Mouse (Mus musculus): ENCODE data around the gene Nxn.

DNA sequence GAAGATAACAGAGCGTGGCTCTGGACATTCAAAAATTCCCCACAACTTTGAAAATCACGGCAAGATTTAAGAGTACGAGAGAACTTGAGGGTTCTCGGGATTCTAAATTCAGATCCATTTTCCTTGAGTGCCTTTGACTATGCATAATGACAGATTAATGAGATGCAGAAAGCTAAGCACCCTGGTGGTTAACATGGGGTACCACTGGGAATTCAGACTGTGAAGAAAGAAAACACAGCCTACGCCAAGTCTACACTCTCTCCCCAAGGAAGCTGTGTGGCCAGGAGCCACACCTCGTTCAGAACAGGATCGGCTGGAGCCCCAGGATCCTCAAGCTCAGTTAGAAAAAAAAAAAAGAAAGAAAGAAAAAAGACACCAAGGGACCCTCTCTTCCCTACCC lies 6.4 kb downstream of the Nxn start:
- TF ChIP-seq CTCF (IDR thresholded peaks at IDR 0.05) = no peak
- no peak for TF ChIP-seq EP300 (IDR thresholded peaks at IDR 0.05; ENCODE audit: insufficient read depth, low read depth, low read length)

All from heart, adult 2 months (tissue).